Mouse (Mus musculus) cortical plate, adult 2 months (tissue): ENCODE measurements at regions not wholly inside any gene's neighbourhood (a gene's known extent, or its start where the extent isn't known, plus 50 kb on each side); places are given as distances from the start of the nearest gene placed in this dataset.

Experiments
- H3K27ac ChIP-seq: fragments of 200-500 bp; 2 replicates; pipeline ENCODE4 v1.5.1; 2012; ENCODE audit warnings: low read length, control low read depth, inconsistent platforms; ENCODE audit not compliant: insufficient read depth
- H3K4me1 ChIP-seq: fragments of 200-500 bp; 2 replicates; pipeline ENCODE4 v1.6.1; 2011; ENCODE audit warnings: low read length; ENCODE audit not compliant: control insufficient read depth, insufficient read depth
- H3K4me3 ChIP-seq: fragments of 200-500 bp; 2 replicates; pipeline ENCODE4 v1.5.1; 2011; ENCODE audit warnings: mild to moderate bottlenecking, low read length, control low read depth; ENCODE audit not compliant: insufficient read depth
- CTCF ChIP-seq: fragments of 200-500 bp; IDR thresholded peaks from 2 replicates; pipeline ENCODE4 v1.5.1; 2011; ENCODE audit warnings: mild to moderate bottlenecking, control low read depth, low read length; ENCODE audit not compliant: insufficient read depth; ENCODE audit errors: extremely low read depth
- POLR2A ChIP-seq: fragments of 200-500 bp; IDR thresholded peaks from 2 replicates; pipeline ENCODE4 v1.6.1; 2011; ENCODE audit warnings: mild to moderate bottlenecking, low read length, control low read depth; ENCODE audit not compliant: insufficient read depth; ENCODE audit errors: extremely low read depth

- H3K27ac ChIP-seq = no peak overlapping the region
- no peak overlapping the region for H3K4me3 ChIP-seq
- H3K4me1 ChIP-seq = no peaks in the 10 kb centered on the region; the same call in 1 of the 2 replicates
- no peak for TF ChIP-seq POLR2A
- no peak for TF ChIP-seq CTCF
These were observed 170.6 kb downstream of the Rnd3 start for GRCm38 (mm10) chr2:50978356-50978755.

- H3K27ac ChIP-seq = no peak overlapping the region
These were observed 177.6 kb downstream of the Rnd3 start for GRCm38 (mm10) chr2:50971131-50971825.

GRCm38 (mm10) chr2:50968382-50968781, 180.5 kb downstream of the Rnd3 start:
- no peaks in the 10 kb centered on the region for H3K4me1 ChIP-seq
- no peak overlapping the region for H3K4me3 ChIP-seq
- TF ChIP-seq CTCF = no peak
- no peak for TF ChIP-seq POLR2A
- H3K27ac ChIP-seq = no peak overlapping the region

More at GRCm38 (mm10) chr2:50971131-50971825, 177.6 kb downstream of the Rnd3 start:
- TF ChIP-seq POLR2A = no peak
- TF ChIP-seq CTCF = no peak
- Histone ChIP-seq H3K4me1 (no peaks in the 10 kb centered on the region; the same call in 1 of the 2 replicates), H3K4me3 (no peak overlapping the region)

- Histone ChIP-seq H3K4me3 (no peak overlapping the region), H3K4me1 (no peaks in the 10 kb centered on the region), H3K27ac (no peak overlapping the region)
- no peak for TF ChIP-seq POLR2A
- TF ChIP-seq CTCF = no peak
These were observed 181.1 kb downstream of the Rnd3 start for GRCm38 (mm10) chr2:50967826-50968225.

- H3K27ac ChIP-seq = no peak overlapping the region
- H3K4me1 ChIP-seq = no peaks in the 10 kb centered on the region
- H3K4me3 ChIP-seq = no peak overlapping the region
- TF ChIP-seq CTCF = no peak
- no peak for TF ChIP-seq POLR2A
These were observed 181.8 kb downstream of the Rnd3 start for GRCm38 (mm10) chr2:50967133-50967532.

- H3K4me3 ChIP-seq = no peak overlapping the region
- H3K4me1 ChIP-seq = no peaks in the 10 kb centered on the region
- no peak for TF ChIP-seq CTCF
- no peak for TF ChIP-seq POLR2A
- H3K27ac ChIP-seq = no peak overlapping the region
These were observed 183.4 kb downstream of the Rnd3 start for GRCm38 (mm10) chr2:50965485-50966017.

GRCm38 (mm10) chr2:50964062-50964461, 184.8 kb downstream of the Rnd3 start:
- TF ChIP-seq CTCF (no peak), POLR2A (no peak)
- Histone ChIP-seq H3K27ac (no peak overlapping the region), H3K4me1 (no peaks in the 10 kb centered on the region), H3K4me3 (no peak overlapping the region)

- Histone ChIP-seq H3K4me3 (no peak overlapping the region), H3K27ac (no peak overlapping the region), H3K4me1 (no peaks in the 10 kb centered on the region)
- no peak for TF ChIP-seq POLR2A
- TF ChIP-seq CTCF = no peak
These were observed 187.9 kb downstream of the Rnd3 start for GRCm38 (mm10) chr2:50961049-50961448.

- TF ChIP-seq CTCF (no peak), POLR2A (no peak)
- Histone ChIP-seq H3K4me3 (no peak overlapping the region), H3K4me1 (no peaks in the 10 kb centered on the region), H3K27ac (no peak overlapping the region)
These were observed 189.6 kb downstream of the Rnd3 start for GRCm38 (mm10) chr2:50959323-50959722.
